Mouse (Mus musculus) heart, adult 11 months (tissue): ENCODE measurements at regions not wholly inside any gene's neighbourhood (a gene's known extent, or its start where the extent isn't known, plus 50 kb on each side); places are given as distances from the start of the nearest gene placed in this dataset.
A peak's percentile ranks its signal among the peaks of the same experiment; 100 is the strongest.

Experiments used
- DNase-seq: peaks from one replicate; pipeline ENCODE4 v3.0.0; 2022

GRCm38 (mm10) chr13:112043524-112044246, 234.9 kb upstream of the Map3k1 start:
- peak; percentile 94 for DNase-seq

- DNase-seq: peak; percentile 85
Observed at GRCm38 (mm10) chr13:112044372-112044771, 235.6 kb upstream of the Map3k1 start.

GRCm38 (mm10) chr13:112046247-112047211, 237.7 kb upstream of the Map3k1 start:
- no peak for DNase-seq

- DNase-seq: no peak
Observed at GRCm38 (mm10) chr13:112047408-112047807, 238.6 kb upstream of the Map3k1 start.

- no peak for DNase-seq
Observed at GRCm38 (mm10) chr13:112047874-112048273, 239.1 kb upstream of the Map3k1 start.

GRCm38 (mm10) chr13:112048327-112048726, 239.5 kb upstream of the Map3k1 start:
- DNase-seq: no peak

GRCm38 (mm10) chr13:112050892-112051291, 237.4 kb upstream of the Ankrd55 start:
- peak; percentile 97 for DNase-seq

GRCm38 (mm10) chr13:112052011-112052410, 236.2 kb upstream of the Ankrd55 start:
- DNase-seq: no peak

GRCm38 (mm10) chr13:112052456-112052855, 235.8 kb upstream of the Ankrd55 start:
- no peak for DNase-seq

GRCm38 (mm10) chr13:112054879-112055371, 233.3 kb upstream of the Ankrd55 start:
- peak; percentile 94 for DNase-seq

- DNase-seq: peak; percentile 94
Observed at GRCm38 (mm10) chr13:112058218-112058617, 230.0 kb upstream of the Ankrd55 start.

GRCm38 (mm10) chr13:112058771-112059170, 229.5 kb upstream of the Ankrd55 start:
- peak; percentile 79 for DNase-seq

GRCm38 (mm10) chr13:112062024-112062423, 226.2 kb upstream of the Ankrd55 start:
- peak; percentile 86 for DNase-seq

- DNase-seq: peak; percentile 87
Observed at GRCm38 (mm10) chr13:112063409-112064111, 224.7 kb upstream of the Ankrd55 start.

GRCm38 (mm10) chr13:112064681-112065080, 223.6 kb upstream of the Ankrd55 start:
- DNase-seq: peak; percentile 64

- no peak for DNase-seq
Observed at GRCm38 (mm10) chr13:112067066-112067847, 221.0 kb upstream of the Ankrd55 start.

GRCm38 (mm10) chr13:112070757-112071156, 217.5 kb upstream of the Ankrd55 start:
- no peak for DNase-seq

GRCm38 (mm10) chr13:112071209-112071955, 216.9 kb upstream of the Ankrd55 start:
- DNase-seq: peak; percentile 82

- DNase-seq: no peak
Observed at GRCm38 (mm10) chr13:112071956-112072314, 216.3 kb upstream of the Ankrd55 start.

GRCm38 (mm10) chr13:112073519-112074406, 214.5 kb upstream of the Ankrd55 start:
- DNase-seq: no peak
